Mouse (Mus musculus): ENCODE data around the gene Fus. TPM values are rescaled to one million over a fixed set of nuclear protein-coding genes. Genes with fewer than 3 reads are reported as not detected.

Fus gene
- polyA plus RNA-seq, 1 experiment from 2014 or later: 120 TPM

GRCm38 (mm10) chr7:128031403-128031976 lies 64.2 kb downstream of the Fus start:
- no peaks in the 10 kb centered on the region for H3K9me3 ChIP-seq (replicated peaks)
- H3K4me2 ChIP-seq: no peak overlapping the region
- H3K27ac ChIP-seq (replicated peaks): no peak overlapping the region
- H3K4me3 ChIP-seq (replicated peaks): no peak overlapping the region
- 43% methylated on average over 9 of the region's 9 CpGs for WGBS (ENCODE audit: insufficient replicate concordance)
- no peaks in the 10 kb centered on the region for H3K27me3 ChIP-seq
- H3K9ac ChIP-seq: no peak overlapping the region
- no peaks in the 10 kb centered on the region for H3K36me3 ChIP-seq (replicated peaks)
- peak; percentile 68 for ATAC-seq (ENCODE audit: insufficient read depth)
- 0 out of 2 replicates have a peak, but pooled peaks cover 3% of the 10 kb centered on the region for H3K4me1 ChIP-seq (replicated peaks)

GRCm38 (mm10) chr7:128032290-128032988 lies 65.2 kb downstream of the Fus start:
- no peaks in the 10 kb centered on the region for H3K9me3 ChIP-seq (replicated peaks)
- no peak overlapping the region for H3K4me3 ChIP-seq (replicated peaks)
- no peak overlapping the region for H3K4me2 ChIP-seq
- H3K9ac ChIP-seq: no peak overlapping the region
- 0 out of 2 replicates have a peak, but pooled peaks cover 3% of the 10 kb centered on the region for H3K4me1 ChIP-seq (replicated peaks)
- no peaks in the 10 kb centered on the region for H3K36me3 ChIP-seq (replicated peaks)
- ATAC-seq (ENCODE audit: insufficient read depth): no peak
- H3K27ac ChIP-seq (replicated peaks): no peak overlapping the region
- no peaks in the 10 kb centered on the region for H3K27me3 ChIP-seq
- 64% methylated on average over 5 of the region's 5 CpGs for WGBS (ENCODE audit: insufficient replicate concordance)

GRCm38 (mm10) chr7:128032989-128033293 lies 65.7 kb downstream of the Fus start:
- ATAC-seq (ENCODE audit: insufficient read depth): no peak
- Histone ChIP-seq H3K9me3 (replicated peaks) (no peaks in the 10 kb centered on the region), H3K9ac (no peak overlapping the region), H3K4me3 (replicated peaks) (no peak overlapping the region), H3K4me2 (no peak overlapping the region), H3K27me3 (no peaks in the 10 kb centered on the region), H3K27ac (replicated peaks) (no peak overlapping the region), H3K4me1 (replicated peaks) (0 out of 2 replicates have a peak, but pooled peaks cover 3% of the 10 kb centered on the region), H3K36me3 (replicated peaks) (no peaks in the 10 kb centered on the region)
- WGBS (ENCODE audit: insufficient replicate concordance): 80% methylated on average over 3 of the region's 3 CpGs

- H3K27ac ChIP-seq (replicated peaks): no peak overlapping the region
- no peaks in the 10 kb centered on the region for H3K27me3 ChIP-seq
- H3K4me1 ChIP-seq (replicated peaks): 0 out of 2 replicates have a peak, but pooled peaks cover 3% of the 10 kb centered on the region
- WGBS (ENCODE audit: insufficient replicate concordance): 68% methylated on average over 4 of the region's 4 CpGs
- H3K4me3 ChIP-seq (replicated peaks): no peak overlapping the region
- H3K9me3 ChIP-seq (replicated peaks): no peaks in the 10 kb centered on the region
- ATAC-seq (ENCODE audit: insufficient read depth): no peak
- H3K9ac ChIP-seq: no peak overlapping the region
- no peak overlapping the region for H3K4me2 ChIP-seq
- H3K36me3 ChIP-seq (replicated peaks): no peaks in the 10 kb centered on the region
Measured at GRCm38 (mm10) chr7:128033616-128034015, 66.4 kb downstream of the Fus start.

Other genes with a start within 250 kb of the Fus start
- 0.06 and 0.10 TPM in 2 replicates for gene Ctf2, start 235.3 kb upstream of the Fus start, polyA plus RNA-seq (2015; fragmentation: Nextera tagmentation; extraction: Ambion mirVana)
- 2.8 and 2.9 TPM in 2 replicates for gene Fbxl19, start 222.9 kb upstream of the Fus start, polyA plus RNA-seq (2015; fragmentation: Nextera tagmentation; extraction: Ambion mirVana)
- gene Orai3, start 197.6 kb upstream of the Fus start, polyA plus RNA-seq (2015; fragmentation: Nextera tagmentation; extraction: Ambion mirVana): 11.0 and 13.1 TPM in 2 replicates
- 9.2 and 9.3 TPM in 2 replicates for gene Setd1a, start 190.8 kb upstream of the Fus start, polyA plus RNA-seq (2015; fragmentation: Nextera tagmentation; extraction: Ambion mirVana)
- gene Gm49388, start 181.8 kb upstream of the Fus start, polyA plus RNA-seq (2015; fragmentation: Nextera tagmentation; extraction: Ambion mirVana): not detected in 2 replicates
- 55.9 and 75.3 TPM in 2 replicates for gene Hsd3b7, start 166.9 kb upstream of the Fus start, polyA plus RNA-seq (2015; fragmentation: Nextera tagmentation; extraction: Ambion mirVana)
- gene Stx4a, start 143.2 kb upstream of the Fus start, polyA plus RNA-seq (2015; fragmentation: Nextera tagmentation; extraction: Ambion mirVana): 14.6 and 14.9 TPM in 2 replicates
- 0.43 and 0.44 TPM in 2 replicates for gene Stx1b, start 142.9 kb upstream of the Fus start, polyA plus RNA-seq (2015; fragmentation: Nextera tagmentation; extraction: Ambion mirVana)
- gene Zfp646, start 91.2 kb upstream of the Fus start, polyA plus RNA-seq (2015; fragmentation: Nextera tagmentation; extraction: Ambion mirVana): 3.8 and 5.0 TPM in 2 replicates
- 5.7 and 6.8 TPM in 2 replicates for gene Zfp668, start 90.6 kb upstream of the Fus start, polyA plus RNA-seq (2015; fragmentation: Nextera tagmentation; extraction: Ambion mirVana)
- 0.21 and 0.46 TPM in 2 replicates for gene Prss53, start 76.5 kb upstream of the Fus start, polyA plus RNA-seq (2015; fragmentation: Nextera tagmentation; extraction: Ambion mirVana)
- not detected in 2 replicates for gene Gm21974, start 72.0 kb upstream of the Fus start, polyA plus RNA-seq (2015; fragmentation: Nextera tagmentation; extraction: Ambion mirVana)
- 122 and 141 TPM in 2 replicates for gene Vkorc1, start 71.8 kb upstream of the Fus start, polyA plus RNA-seq (2015; fragmentation: Nextera tagmentation; extraction: Ambion mirVana)
- 51.5 and 59.2 TPM in 2 replicates for gene Bckdk, start 63.4 kb upstream of the Fus start, polyA plus RNA-seq (2015; fragmentation: Nextera tagmentation; extraction: Ambion mirVana)
- gene Kat8, start 54.9 kb upstream of the Fus start, polyA plus RNA-seq (2015; fragmentation: Nextera tagmentation; extraction: Ambion mirVana): 15.0 TPM in 2 replicates
- 13.9 and 17.4 TPM in 2 replicates for gene Prss8, start 37.4 kb upstream of the Fus start, polyA plus RNA-seq (2015; fragmentation: Nextera tagmentation; extraction: Ambion mirVana)
- 2.7 and 3.3 TPM in 2 replicates for gene Prss36, start 20.7 kb upstream of the Fus start, polyA plus RNA-seq (2015; fragmentation: Nextera tagmentation; extraction: Ambion mirVana)
- 24.9 and 29.1 TPM in 2 replicates for gene Pycard, start 26.4 kb downstream of the Fus start, polyA plus RNA-seq (2015; fragmentation: Nextera tagmentation; extraction: Ambion mirVana)
- 0.25 and 0.38 TPM in 2 replicates for gene Trim72, start 36.5 kb downstream of the Fus start, polyA plus RNA-seq (2015; fragmentation: Nextera tagmentation; extraction: Ambion mirVana)
- gene Itgam, start 95.2 kb downstream of the Fus start, polyA plus RNA-seq (2015; fragmentation: Nextera tagmentation; extraction: Ambion mirVana): 6.0 TPM in 2 replicates
- gene Gm49368, start 95.2 kb downstream of the Fus start, polyA plus RNA-seq (2015; fragmentation: Nextera tagmentation; extraction: Ambion mirVana): 0.20 TPM in 1 of 2 replicates, not detected in the other
- gene Itgax, start 162.1 kb downstream of the Fus start, polyA plus RNA-seq (2015; fragmentation: Nextera tagmentation; extraction: Ambion mirVana): 0.13 and 0.21 TPM in 2 replicates
- 0.02 and 0.10 TPM in 2 replicates for gene Itgad, start 186.9 kb downstream of the Fus start, polyA plus RNA-seq (2015; fragmentation: Nextera tagmentation; extraction: Ambion mirVana)
- gene Cox6a2, start 238.9 kb downstream of the Fus start, polyA plus RNA-seq (2015; fragmentation: Nextera tagmentation; extraction: Ambion mirVana): 3.9 and 6.8 TPM in 2 replicates